Mouse (Mus musculus) ES-Bruce4 (cell line): ENCODE measurements around the gene Adam33.

Experiments
- CTCF ChIP-seq: IDR thresholded peaks from one replicate; pipeline ENCODE4 v1.8.1; 2011; ENCODE audit warnings: low read depth, low read length
- EP300 ChIP-seq: IDR thresholded peaks from 2 replicates; pipeline ENCODE4 v1.6.1; 2011; ENCODE audit warnings: low read depth, low read length; ENCODE audit not compliant: insufficient read depth

DNA sequence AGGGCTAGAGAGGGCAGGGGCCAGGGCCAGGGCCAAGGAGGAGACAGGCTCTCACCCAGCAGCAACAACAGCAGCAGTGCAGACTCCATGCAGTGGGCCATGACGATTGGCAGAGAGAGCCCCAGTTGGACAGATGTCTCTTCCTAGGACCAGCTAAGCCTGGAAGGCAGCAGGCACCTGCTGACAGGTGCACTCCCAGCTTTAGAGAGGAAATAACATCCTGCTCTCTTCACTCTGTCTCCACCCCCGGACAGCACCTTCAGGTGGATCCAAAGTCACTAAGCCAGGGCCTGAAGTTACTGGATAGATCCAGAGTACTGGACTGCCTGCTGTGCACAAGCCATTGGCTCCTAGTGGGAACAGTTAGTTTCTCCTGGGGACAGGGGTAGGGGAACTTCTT lies 20.6 kb downstream of the Adam33 start, which contains the start of gene Gfra4:
- TF ChIP-seq EP300 (no peak), CTCF (no peak)
